Mouse (Mus musculus): ENCODE results near the gene Bmper. TPM values are rescaled to one million over a fixed set of nuclear protein-coding genes. Genes with fewer than 3 reads are reported as not detected.

The Bmper gene
- polyA plus RNA-seq, 1 experiment from 2014 or later = 14.0 TPM

- no peaks in the 10 kb centered on the region for H3K36me3 ChIP-seq (replicated peaks)
- H3K9ac ChIP-seq = no peak overlapping the region
- H3K27ac ChIP-seq = no peak overlapping the region
- H3K9me3 ChIP-seq = no peaks in the 10 kb centered on the region
- no peaks in the 10 kb centered on the region for H3K27me3 ChIP-seq
- no peak overlapping the region for H3K4me2 ChIP-seq
- no peak overlapping the region for H3K4me3 ChIP-seq (replicated peaks)
- no peak for ATAC-seq (ENCODE audit: low FRiP score)
- 90% methylated on average over 2 of the region's 2 CpGs for WGBS
- H3K4me1 ChIP-seq = no peaks in the 10 kb centered on the region
Observed at GRCm38 (mm10) chr9:23432631-23433030, 209.8 kb downstream of the Bmper start.

GRCm38 (mm10) chr9:23433238-23433637 is 210.4 kb downstream of the Bmper start:
- Histone ChIP-seq H3K4me3 (replicated peaks) (no peak overlapping the region), H3K27me3 (no peaks in the 10 kb centered on the region), H3K36me3 (replicated peaks) (no peaks in the 10 kb centered on the region), H3K4me2 (no peak overlapping the region), H3K4me1 (no peaks in the 10 kb centered on the region), H3K9ac (no peak overlapping the region), H3K27ac (no peak overlapping the region), H3K9me3 (no peaks in the 10 kb centered on the region)
- 92% methylated on average over 3 of the region's 3 CpGs for WGBS
- ATAC-seq (ENCODE audit: low FRiP score) = no peak

- WGBS = 80% methylated on average over 6 of the region's 6 CpGs
- no peak overlapping the region for H3K9ac ChIP-seq
- no peak for ATAC-seq (ENCODE audit: low FRiP score)
- H3K9me3 ChIP-seq = no peaks in the 10 kb centered on the region
- H3K4me2 ChIP-seq = no peak overlapping the region
- H3K36me3 ChIP-seq (replicated peaks) = no peaks in the 10 kb centered on the region
- H3K4me1 ChIP-seq = no peaks in the 10 kb centered on the region
- no peak overlapping the region for H3K4me3 ChIP-seq (replicated peaks)
- H3K27ac ChIP-seq = no peak overlapping the region
- H3K27me3 ChIP-seq = no peaks in the 10 kb centered on the region
Observed at GRCm38 (mm10) chr9:23436751-23437150, 213.9 kb downstream of the Bmper start.

- Histone ChIP-seq H3K9ac (no peak overlapping the region), H3K4me2 (no peak overlapping the region), H3K4me3 (replicated peaks) (no peak overlapping the region), H3K4me1 (no peaks in the 10 kb centered on the region), H3K9me3 (no peaks in the 10 kb centered on the region), H3K36me3 (replicated peaks) (no peaks in the 10 kb centered on the region), H3K27me3 (no peaks in the 10 kb centered on the region), H3K27ac (no peak overlapping the region)
- WGBS = 96% methylated on average over 9 of the region's 9 CpGs
- no peak for ATAC-seq (ENCODE audit: low FRiP score)
Observed at GRCm38 (mm10) chr9:23438662-23439061, 215.8 kb downstream of the Bmper start.

- 74% methylated on average over 5 of the region's 5 CpGs for WGBS
- no peak overlapping the region for H3K4me2 ChIP-seq
- H3K4me3 ChIP-seq (replicated peaks) = no peak overlapping the region
- no peaks in the 10 kb centered on the region for H3K4me1 ChIP-seq
- H3K9ac ChIP-seq = no peak overlapping the region
- H3K27me3 ChIP-seq = no peaks in the 10 kb centered on the region
- H3K9me3 ChIP-seq = no peaks in the 10 kb centered on the region
- no peaks in the 10 kb centered on the region for H3K36me3 ChIP-seq (replicated peaks)
- H3K27ac ChIP-seq = no peak overlapping the region
- no peak for ATAC-seq (ENCODE audit: low FRiP score)
Observed at GRCm38 (mm10) chr9:23442168-23442567, 219.3 kb downstream of the Bmper start.

- Histone ChIP-seq H3K27ac (no peak overlapping the region), H3K36me3 (replicated peaks) (no peaks in the 10 kb centered on the region), H3K9ac (no peak overlapping the region), H3K4me1 (no peaks in the 10 kb centered on the region), H3K9me3 (no peaks in the 10 kb centered on the region), H3K4me2 (no peak overlapping the region), H3K4me3 (replicated peaks) (no peak overlapping the region), H3K27me3 (no peaks in the 10 kb centered on the region)
- no peak for ATAC-seq (ENCODE audit: low FRiP score)
- 95% methylated on average over 4 of the region's 4 CpGs for WGBS
Observed at GRCm38 (mm10) chr9:23444975-23445374, 222.1 kb downstream of the Bmper start.

GRCm38 (mm10) chr9:23447271-23447961 is 224.5 kb downstream of the Bmper start:
- Histone ChIP-seq H3K9me3 (no peaks in the 10 kb centered on the region), H3K9ac (no peak overlapping the region), H3K27ac (no peak overlapping the region), H3K4me2 (no peak overlapping the region), H3K36me3 (replicated peaks) (no peaks in the 10 kb centered on the region), H3K4me3 (replicated peaks) (no peak overlapping the region), H3K27me3 (no peaks in the 10 kb centered on the region), H3K4me1 (no peaks in the 10 kb centered on the region)
- WGBS = 71% methylated on average over 7 of the region's 7 CpGs
- no peak for ATAC-seq (ENCODE audit: low FRiP score)

- Histone ChIP-seq H3K4me2 (no peak overlapping the region), H3K9me3 (no peaks in the 10 kb centered on the region), H3K4me1 (no peaks in the 10 kb centered on the region), H3K27me3 (no peaks in the 10 kb centered on the region), H3K9ac (no peak overlapping the region), H3K36me3 (replicated peaks) (no peaks in the 10 kb centered on the region), H3K4me3 (replicated peaks) (no peak overlapping the region), H3K27ac (no peak overlapping the region)
- WGBS = 47% methylated on average over 5 of the region's 5 CpGs
- no peak; the same call in 1 of the 2 replicates for ATAC-seq (ENCODE audit: low FRiP score)
Observed at GRCm38 (mm10) chr9:23453309-23453708, 230.4 kb downstream of the Bmper start.

GRCm38 (mm10) chr9:23457186-23457585 is 234.3 kb downstream of the Bmper start:
- no peak overlapping the region for H3K4me3 ChIP-seq (replicated peaks)
- no peak for ATAC-seq (ENCODE audit: low FRiP score)
- 69% methylated on average over 3 of the region's 3 CpGs for WGBS

GRCm38 (mm10) chr9:23460721-23461120 is 237.8 kb downstream of the Bmper start:
- Histone ChIP-seq H3K9me3 (no peaks in the 10 kb centered on the region), H3K4me2 (no peak overlapping the region), H3K4me1 (peaks cover 8% of the 10 kb centered on the region), H3K36me3 (replicated peaks) (no peaks in the 10 kb centered on the region), H3K27me3 (no peaks in the 10 kb centered on the region), H3K4me3 (replicated peaks) (no peak overlapping the region), H3K27ac (0 out of 2 replicates have a peak overlapping the region, but pooled peaks have one; percentile 36), H3K9ac (no peak overlapping the region)
- peak; percentile 61 for ATAC-seq (ENCODE audit: low FRiP score)
- WGBS = 58% methylated on average over 4 of the region's 4 CpGs

More at GRCm38 (mm10) chr9:23457186-23457585, 234.3 kb downstream of the Bmper start:
- Histone ChIP-seq H3K9me3 (no peaks in the 10 kb centered on the region), H3K4me1 (peaks cover 4% of the 10 kb centered on the region; the same call in 1 of the 2 replicates), H3K27ac (no peak overlapping the region), H3K9ac (no peak overlapping the region), H3K4me2 (no peak overlapping the region), H3K27me3 (no peaks in the 10 kb centered on the region), H3K36me3 (replicated peaks) (no peaks in the 10 kb centered on the region)

- 45% methylated on average over 3 of the region's 3 CpGs for WGBS
- no peak overlapping the region for H3K27ac ChIP-seq
- ATAC-seq (ENCODE audit: low FRiP score) = peak; percentile 76
Observed at GRCm38 (mm10) chr9:23462949-23463608, 240.2 kb downstream of the Bmper start.

GRCm38 (mm10) chr9:23464981-23465630 is 242.2 kb downstream of the Bmper start:
- Histone ChIP-seq H3K9me3 (no peaks in the 10 kb centered on the region), H3K4me3 (replicated peaks) (no peak overlapping the region), H3K27me3 (no peaks in the 10 kb centered on the region), H3K27ac (no peak overlapping the region), H3K9ac (no peak overlapping the region), H3K36me3 (replicated peaks) (no peaks in the 10 kb centered on the region), H3K4me1 (peaks cover 8% of the 10 kb centered on the region), H3K4me2 (no peak overlapping the region)
- no peak for ATAC-seq (ENCODE audit: low FRiP score)
- 84% methylated on average over 7 of the region's 7 CpGs for WGBS

More at GRCm38 (mm10) chr9:23462949-23463608, 240.2 kb downstream of the Bmper start:
- no peak overlapping the region for H3K4me3 ChIP-seq (replicated peaks)
- no peak overlapping the region for H3K9ac ChIP-seq
- no peaks in the 10 kb centered on the region for H3K27me3 ChIP-seq
- H3K36me3 ChIP-seq (replicated peaks) = no peaks in the 10 kb centered on the region
- no peak overlapping the region for H3K4me2 ChIP-seq
- peaks cover 8% of the 10 kb centered on the region for H3K4me1 ChIP-seq
- H3K9me3 ChIP-seq = no peaks in the 10 kb centered on the region
